Mouse (Mus musculus): ENCODE measurements around the gene Nosip. TPM values are rescaled to one million over a fixed set of nuclear protein-coding genes. Genes with fewer than 3 reads are reported as not detected.

The Nosip gene
- polyA plus RNA-seq, 1 experiment from 2014 or later = 52.7 TPM

DNA sequence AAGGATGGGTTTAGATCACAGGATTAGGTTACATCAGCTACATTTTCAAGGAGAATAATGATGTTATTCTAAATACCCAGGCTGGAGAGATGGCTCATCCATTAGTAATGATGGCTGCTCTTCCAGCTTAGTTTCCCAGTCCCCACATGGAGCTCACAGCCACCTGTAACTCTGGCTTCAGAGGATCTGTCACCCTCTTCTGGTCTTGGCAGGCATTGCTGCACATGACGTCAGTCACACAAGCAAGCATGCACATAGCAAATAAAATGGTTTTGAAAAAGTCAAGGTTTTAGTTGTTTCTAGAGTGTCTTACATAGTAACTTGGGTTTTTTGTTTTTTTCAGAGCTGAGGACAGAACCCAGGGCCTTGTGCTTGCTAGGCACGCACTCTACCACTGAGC lies 10.0 kb downstream of the Nosip start:
- H3K4me3 ChIP-seq = no peak overlapping the region
- H3K9me3 ChIP-seq (replicated peaks) = no peaks in the 10 kb centered on the region
- no peaks in the 10 kb centered on the region for H3K27me3 ChIP-seq
- WGBS = 74% methylated on average over 2 of the region's 2 CpGs
- no peaks in the 10 kb centered on the region for H3K4me1 ChIP-seq
- H3K36me3 ChIP-seq (ENCODE audit: poor library complexity, severe bottlenecking) = peaks cover 42% of the 10 kb centered on the region
- H3K9ac ChIP-seq = no peak overlapping the region
- no peak for ATAC-seq
- H3K4me2 ChIP-seq = no peak overlapping the region
- no peak overlapping the region for H3K27ac ChIP-seq

DNA sequence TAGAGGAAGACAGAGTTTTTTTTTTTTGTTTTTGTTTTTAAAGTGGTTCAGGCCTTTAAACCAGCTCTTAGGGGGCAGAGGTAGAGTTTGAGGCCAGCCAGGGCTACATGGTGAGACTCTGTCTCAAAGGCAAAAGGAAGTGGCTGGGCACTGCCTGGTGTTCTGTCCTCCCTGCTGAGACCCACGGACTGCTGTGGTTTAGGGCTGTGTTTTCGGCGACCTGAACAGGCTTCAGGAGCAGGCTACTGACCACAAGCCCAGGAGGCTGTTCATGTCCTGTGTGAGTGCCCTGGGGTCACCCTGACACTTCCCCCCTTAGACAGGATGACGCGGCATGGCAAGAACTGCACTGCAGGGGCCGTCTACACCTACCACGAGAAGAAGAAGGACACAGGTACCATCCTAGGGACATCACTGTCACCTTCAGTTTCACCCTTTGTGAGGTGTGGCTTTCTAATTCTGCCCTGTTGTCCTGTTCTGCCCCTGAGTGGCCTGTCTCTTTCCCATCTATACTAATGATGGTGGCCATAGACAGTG lies 11.0 kb downstream of the Nosip start:
- Histone ChIP-seq H3K9ac (no peak overlapping the region), H3K4me1 (no peaks in the 10 kb centered on the region), H3K4me3 (no peak overlapping the region), H3K27ac (no peak overlapping the region), H3K36me3 (ENCODE audit: poor library complexity, severe bottlenecking) (peaks cover 49% of the 10 kb centered on the region), H3K4me2 (no peak overlapping the region), H3K27me3 (no peaks in the 10 kb centered on the region), H3K9me3 (replicated peaks) (no peaks in the 10 kb centered on the region)
- ATAC-seq = no peak
- WGBS = 75% methylated on average over 7 of the region's 7 CpGs

DNA sequence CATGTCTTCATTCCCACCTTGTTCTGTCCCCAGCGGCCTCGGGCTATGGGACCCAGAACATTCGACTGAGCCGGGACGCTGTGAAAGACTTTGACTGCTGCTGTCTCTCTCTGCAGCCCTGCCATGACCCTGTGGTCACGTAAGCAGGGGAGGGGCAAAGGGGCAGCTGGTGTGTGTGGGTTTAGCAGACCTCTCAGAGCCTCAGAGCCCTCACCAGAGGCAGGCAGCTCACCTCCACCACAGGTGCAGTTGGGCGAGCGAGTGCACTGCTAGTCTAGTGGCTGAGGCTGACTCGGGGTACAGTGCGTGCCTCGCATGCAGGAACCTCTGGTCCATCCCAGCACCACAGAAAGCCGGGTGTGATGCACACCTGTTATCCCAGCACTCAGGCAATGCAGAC lies 11.7 kb downstream of the Nosip start:
- ATAC-seq = no peak
- Histone ChIP-seq H3K4me2 (no peak overlapping the region), H3K27me3 (no peaks in the 10 kb centered on the region), H3K9ac (no peak overlapping the region), H3K27ac (no peak overlapping the region), H3K4me3 (no peak overlapping the region), H3K9me3 (replicated peaks) (no peaks in the 10 kb centered on the region), H3K36me3 (ENCODE audit: poor library complexity, severe bottlenecking) (peaks cover 49% of the 10 kb centered on the region), H3K4me1 (no peaks in the 10 kb centered on the region)
- 92% methylated on average over 12 of the region's 12 CpGs for WGBS

DNA sequence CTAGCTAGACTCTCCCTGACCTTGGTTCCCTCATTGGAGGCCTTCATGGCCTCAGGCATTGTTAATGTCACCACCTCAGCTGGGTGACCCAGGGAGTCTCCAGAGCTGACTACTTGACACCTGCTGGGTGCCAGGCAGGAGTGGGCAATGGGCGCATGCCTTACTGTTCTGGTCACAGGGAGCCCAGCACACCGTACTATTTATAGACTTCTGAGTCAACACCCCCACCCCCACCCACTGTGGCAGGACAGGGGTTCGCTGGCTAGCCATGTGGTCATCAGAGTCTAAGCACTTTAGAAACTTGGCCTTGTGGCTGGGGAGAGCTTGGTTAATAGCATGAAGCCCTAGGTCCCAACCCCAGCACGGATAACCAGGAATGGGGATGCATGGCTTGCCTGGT lies 13.2 kb downstream of the Nosip start:
- H3K27ac ChIP-seq = no peak overlapping the region
- H3K27me3 ChIP-seq = no peaks in the 10 kb centered on the region
- WGBS = 89% methylated on average over 4 of the region's 4 CpGs
- no peak overlapping the region for H3K4me2 ChIP-seq
- no peak overlapping the region for H3K4me3 ChIP-seq
- H3K9ac ChIP-seq = no peak overlapping the region
- no peak for ATAC-seq
- peaks cover 49% of the 10 kb centered on the region for H3K36me3 ChIP-seq (ENCODE audit: poor library complexity, severe bottlenecking)
- no peaks in the 10 kb centered on the region for H3K9me3 ChIP-seq (replicated peaks)
- no peaks in the 10 kb centered on the region for H3K4me1 ChIP-seq

DNA sequence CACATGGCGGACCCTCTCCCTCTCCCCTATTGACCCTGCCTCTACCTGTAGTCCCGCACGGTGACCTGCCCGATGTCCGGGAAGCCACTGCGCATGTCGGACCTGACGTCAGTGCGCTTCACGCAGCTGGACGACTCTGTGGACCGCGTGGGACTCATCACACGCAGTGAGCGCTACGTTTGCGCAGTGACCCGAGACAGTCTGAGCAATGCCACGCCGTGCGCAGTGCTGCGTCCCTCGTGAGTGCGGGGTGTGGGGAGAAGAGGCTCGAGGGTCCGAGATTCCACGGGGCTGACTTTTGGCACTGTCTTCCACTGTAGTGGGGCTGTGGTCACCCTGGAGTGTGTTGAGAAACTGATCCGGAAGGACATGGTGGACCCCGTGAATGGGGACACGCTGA lies 14.3 kb downstream of the Nosip start:
- Histone ChIP-seq H3K27me3 (no peaks in the 10 kb centered on the region), H3K4me2 (no peak overlapping the region), H3K27ac (no peak overlapping the region), H3K9ac (no peak overlapping the region; the same call in 1 of the 2 replicates), H3K4me1 (no peaks in the 10 kb centered on the region), H3K9me3 (replicated peaks) (no peaks in the 10 kb centered on the region), H3K36me3 (ENCODE audit: poor library complexity, severe bottlenecking) (peaks cover 49% of the 10 kb centered on the region), H3K4me3 (no peak overlapping the region)
- ATAC-seq = no peak
- WGBS = 92% methylated on average over 30 of the region's 30 CpGs

DNA sequence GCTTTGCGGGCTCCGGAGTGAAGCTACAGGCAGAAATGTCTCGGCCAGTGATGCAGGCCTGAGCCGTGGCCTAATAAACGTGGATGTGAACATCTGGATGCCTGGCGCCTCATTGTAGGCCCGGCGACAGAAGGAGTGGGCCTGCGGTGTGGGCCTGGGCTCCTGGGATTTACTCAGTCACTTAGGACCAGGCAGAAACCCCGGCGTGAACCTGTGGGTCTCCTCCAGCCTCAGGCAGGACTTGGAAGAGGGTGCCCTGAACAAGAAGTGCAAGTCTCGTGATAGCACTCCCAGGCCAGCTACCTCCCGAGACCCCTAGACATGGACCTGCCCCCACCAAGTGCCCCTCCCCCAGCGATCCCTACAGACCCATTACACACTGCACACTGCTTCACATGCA lies 15.1 kb downstream of the Nosip start:
- H3K36me3 ChIP-seq (ENCODE audit: poor library complexity, severe bottlenecking) = peaks cover 49% of the 10 kb centered on the region
- H3K4me2 ChIP-seq = no peak overlapping the region
- H3K9ac ChIP-seq = no peak overlapping the region
- H3K4me1 ChIP-seq = no peaks in the 10 kb centered on the region
- H3K4me3 ChIP-seq = no peak overlapping the region
- H3K27me3 ChIP-seq = no peaks in the 10 kb centered on the region
- H3K9me3 ChIP-seq (replicated peaks) = no peaks in the 10 kb centered on the region
- ATAC-seq = no peak
- WGBS = 89% methylated on average over 14 of the region's 14 CpGs
- no peak overlapping the region for H3K27ac ChIP-seq

DNA sequence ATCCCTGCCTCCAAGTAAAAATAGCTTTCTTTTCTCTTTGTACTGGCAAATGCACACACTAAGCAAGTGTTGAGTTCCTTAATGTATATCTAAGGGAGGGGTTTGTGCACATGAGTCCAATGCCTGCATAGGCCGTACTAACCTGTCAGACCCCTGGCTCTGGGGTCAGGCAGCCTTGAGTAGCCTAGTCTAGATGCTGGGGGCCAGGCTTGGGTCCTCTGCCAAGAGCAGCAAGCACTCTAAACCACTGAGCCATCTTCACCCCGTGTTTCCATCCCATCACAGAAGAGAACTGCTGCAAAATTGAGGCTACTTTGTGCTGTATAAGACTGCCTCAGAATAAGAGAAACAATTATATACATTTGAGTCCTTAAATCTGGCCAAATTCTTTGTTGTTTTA lies 15.6 kb downstream of the Nosip start:
- H3K27ac ChIP-seq = no peak overlapping the region
- H3K27me3 ChIP-seq = no peaks in the 10 kb centered on the region
- no peak overlapping the region for H3K4me3 ChIP-seq
- no peak overlapping the region for H3K9ac ChIP-seq
- ATAC-seq = no peak
- peaks cover 52% of the 10 kb centered on the region for H3K36me3 ChIP-seq (ENCODE audit: poor library complexity, severe bottlenecking)
- H3K4me1 ChIP-seq = no peaks in the 10 kb centered on the region
- 88% methylated on average over 2 of the region's 2 CpGs for WGBS
- no peaks in the 10 kb centered on the region for H3K9me3 ChIP-seq (replicated peaks)
- H3K4me2 ChIP-seq = no peak overlapping the region

DNA sequence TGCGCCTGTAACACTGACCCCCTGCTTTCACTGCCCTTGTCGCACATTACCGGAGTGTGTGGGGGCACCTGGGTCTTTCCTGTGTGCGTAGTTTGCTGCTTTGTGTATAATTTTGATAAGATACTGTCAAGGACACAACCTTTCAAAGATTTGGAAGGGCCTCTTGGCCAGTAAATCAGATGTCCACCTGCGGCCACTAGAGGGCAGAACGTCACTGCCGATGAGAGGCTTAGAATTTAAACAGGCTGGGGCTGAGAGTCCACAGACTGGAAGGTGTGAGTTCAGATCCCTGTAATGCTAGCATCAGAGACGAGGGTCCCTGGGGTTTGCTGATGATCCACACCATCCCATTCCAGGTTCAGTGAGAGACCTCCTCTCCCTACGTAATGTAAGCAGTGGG lies 16.3 kb downstream of the Nosip start:
- ATAC-seq = peak; percentile 39; the same call in 1 of the 2 replicates

DNA sequence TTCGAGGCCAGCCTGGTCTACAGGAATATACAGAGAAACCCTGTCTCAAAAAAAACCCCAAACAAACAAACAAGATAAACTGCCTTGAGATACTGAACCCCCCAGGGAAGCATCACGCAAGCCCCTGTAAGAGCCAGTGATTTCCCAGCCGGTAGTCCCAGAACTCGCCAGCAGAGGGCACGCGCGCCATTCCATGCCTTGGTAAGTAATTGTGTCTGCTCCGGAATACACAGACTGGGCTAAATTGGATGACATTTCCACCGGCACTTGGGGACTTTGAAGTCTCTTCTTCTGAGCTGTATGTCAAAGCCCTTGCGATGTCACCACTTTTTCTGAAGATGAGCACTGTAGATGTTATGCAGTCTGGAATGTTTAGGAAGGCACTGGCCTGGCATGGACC lies 17.6 kb downstream of the Nosip start:
- WGBS = 1% methylated on average over 10 of the region's 10 CpGs
- H3K9me3 ChIP-seq (replicated peaks) = no peaks in the 10 kb centered on the region
- no peaks in the 10 kb centered on the region for H3K27me3 ChIP-seq
- H3K36me3 ChIP-seq (ENCODE audit: poor library complexity, severe bottlenecking) = peaks cover 50% of the 10 kb centered on the region
- H3K4me2 ChIP-seq = no peak overlapping the region
- H3K27ac ChIP-seq = no peak overlapping the region
- H3K4me1 ChIP-seq = no peaks in the 10 kb centered on the region
- no peak overlapping the region for H3K9ac ChIP-seq
- ATAC-seq = peak; percentile 66
- H3K4me3 ChIP-seq = no peak overlapping the region

More for the DNA sequence above, 16.3 kb downstream of the Nosip start:
- Histone ChIP-seq H3K9ac (no peak overlapping the region), H3K27me3 (no peaks in the 10 kb centered on the region), H3K4me1 (no peaks in the 10 kb centered on the region), H3K27ac (no peak overlapping the region), H3K4me2 (no peak overlapping the region), H3K4me3 (no peak overlapping the region), H3K36me3 (ENCODE audit: poor library complexity, severe bottlenecking) (peaks cover 54% of the 10 kb centered on the region), H3K9me3 (replicated peaks) (no peaks in the 10 kb centered on the region)
- WGBS = 41% methylated on average over 9 of the region's 9 CpGs

DNA sequence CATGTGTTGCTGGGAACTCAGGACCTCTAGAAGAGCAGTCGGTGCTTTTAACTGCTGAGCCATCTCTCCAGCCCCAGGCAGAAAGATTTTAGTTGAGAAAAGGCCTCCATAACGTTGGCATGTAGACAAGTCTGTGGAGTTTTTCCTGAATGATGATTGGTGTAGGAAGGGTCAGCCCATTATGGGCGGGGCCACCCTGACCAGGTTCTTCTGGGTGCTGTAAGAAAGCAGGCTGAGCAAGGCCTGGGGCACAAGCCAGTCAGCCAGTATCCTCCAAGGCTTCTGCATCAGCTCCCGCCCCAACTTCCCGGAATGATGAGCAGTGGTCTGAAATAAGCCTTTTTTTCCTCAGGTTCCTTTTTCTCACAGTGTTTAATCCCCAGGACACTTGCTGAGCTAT lies 18.8 kb downstream of the Nosip start:
- Histone ChIP-seq H3K36me3 (ENCODE audit: poor library complexity, severe bottlenecking) (peaks cover 45% of the 10 kb centered on the region), H3K4me3 (no peak overlapping the region), H3K27me3 (no peaks in the 10 kb centered on the region), H3K9me3 (replicated peaks) (no peaks in the 10 kb centered on the region), H3K9ac (no peak overlapping the region), H3K4me2 (no peak overlapping the region), H3K4me1 (no peaks in the 10 kb centered on the region), H3K27ac (no peak overlapping the region)
- 39% methylated on average over 5 of the region's 5 CpGs for WGBS
- ATAC-seq = no peak

DNA sequence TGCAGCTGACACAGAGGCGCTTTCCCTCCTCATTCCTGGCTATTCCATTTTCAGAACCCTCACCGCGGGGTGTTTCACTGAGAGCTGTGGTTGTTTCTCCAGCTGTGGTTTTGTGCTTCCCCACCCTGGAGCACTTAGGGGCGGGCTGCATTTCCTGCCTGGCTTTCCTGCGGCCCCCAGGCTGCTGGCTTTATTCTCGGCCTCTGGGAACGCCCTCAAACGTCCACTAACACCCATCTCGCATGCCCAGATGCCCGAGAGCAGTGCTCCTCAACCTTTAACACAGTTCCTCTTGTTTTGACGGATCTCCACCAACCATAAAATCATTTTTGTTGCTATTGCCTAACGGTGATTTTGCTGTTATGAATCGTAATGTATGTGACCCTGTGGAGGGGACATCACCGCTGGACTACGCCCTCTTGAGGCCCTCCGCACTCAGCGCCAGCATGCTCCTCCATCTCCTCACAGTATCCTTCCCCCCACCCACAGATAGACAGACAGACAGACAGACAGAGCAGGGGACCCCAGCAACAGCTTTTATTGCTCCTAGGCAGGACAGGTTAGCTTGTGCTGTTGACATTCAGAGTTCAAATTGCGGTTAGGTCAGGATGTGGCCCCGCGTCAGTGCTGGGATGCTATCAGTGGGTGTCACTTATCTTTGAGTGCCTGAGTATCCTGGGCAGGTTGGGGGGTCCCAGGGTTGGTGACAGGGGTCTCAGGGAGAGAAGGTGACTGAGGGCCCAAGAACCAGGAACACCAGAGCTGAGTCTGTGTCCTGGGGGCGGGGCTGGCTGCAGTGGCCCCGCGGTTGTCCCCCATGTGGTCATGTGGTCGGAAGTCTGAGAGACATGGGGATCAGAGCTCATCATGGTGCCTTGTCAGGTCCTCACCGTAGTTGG lies 20.4 kb downstream of the Nosip start:
- H3K4me3 ChIP-seq = no peak overlapping the region
- H3K27ac ChIP-seq = peak overlapping the region; percentile 27
- peaks cover 44% of the 10 kb centered on the region for H3K36me3 ChIP-seq (ENCODE audit: poor library complexity, severe bottlenecking)
- H3K27me3 ChIP-seq = no peaks in the 10 kb centered on the region
- no peaks in the 10 kb centered on the region for H3K4me1 ChIP-seq
- H3K4me2 ChIP-seq = no peak overlapping the region
- no peak for ATAC-seq
- H3K9me3 ChIP-seq (replicated peaks) = no peaks in the 10 kb centered on the region
- 0 out of 2 replicates have a peak overlapping the region, but pooled peaks have one; percentile 4 for H3K9ac ChIP-seq
- WGBS = 76% methylated on average over 25 of the region's 25 CpGs

DNA sequence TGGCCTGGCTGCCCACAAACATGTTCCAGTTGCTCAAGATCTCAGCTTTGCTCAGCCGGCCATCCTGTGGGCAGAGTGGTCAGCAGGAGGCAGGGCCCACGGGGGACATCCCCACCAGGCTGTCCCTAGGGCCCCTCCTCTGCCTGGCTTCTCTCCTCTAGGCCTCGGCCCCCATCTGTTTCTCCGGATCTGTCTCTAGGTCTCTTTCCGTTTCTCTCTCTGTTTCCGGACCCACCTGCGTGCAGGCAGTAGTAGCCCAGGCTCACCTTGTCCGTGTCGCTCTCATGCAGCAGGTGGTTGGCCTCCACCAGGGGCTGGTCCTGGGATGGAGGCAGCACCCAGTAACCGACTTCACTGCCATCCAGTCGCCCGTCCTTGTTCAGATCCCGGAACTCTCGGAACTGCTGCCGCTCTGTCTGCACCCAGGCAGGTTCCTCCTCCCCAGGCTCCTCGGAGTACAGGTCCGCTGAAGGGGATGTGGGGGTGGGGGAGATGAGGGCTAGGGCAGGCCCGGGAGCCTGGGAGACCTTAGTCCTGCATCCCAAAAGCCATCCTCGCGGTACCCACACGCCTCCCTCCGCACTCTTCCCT lies 21.2 kb downstream of the Nosip start:
- Histone ChIP-seq H3K4me3 (no peak overlapping the region), H3K4me1 (no peaks in the 10 kb centered on the region), H3K9ac (no peak overlapping the region), H3K36me3 (ENCODE audit: poor library complexity, severe bottlenecking) (peaks cover 48% of the 10 kb centered on the region), H3K27ac (peak overlapping the region; percentile 35; the same call in 1 of the 2 replicates), H3K9me3 (replicated peaks) (no peaks in the 10 kb centered on the region), H3K27me3 (no peaks in the 10 kb centered on the region), H3K4me2 (no peak overlapping the region)
- WGBS = 85% methylated on average over 22 of the region's 22 CpGs
- no peak for ATAC-seq

Data from forebrain, embryonic 13.5 days (tissue).